Mouse (Mus musculus): ENCODE results near the gene Mark2.

- TF ChIP-seq CTCF (IDR thresholded peaks at IDR 0.05; ENCODE audit: insufficient read depth, low read depth, low read length) (no peak), POLR2A (IDR thresholded peaks at IDR 0.05; ENCODE audit: insufficient read depth, low read depth, low read length) (no peak)
These were observed 37.9 kb downstream of the Mark2 start for GRCm38 (mm10) chr19:7303796-7304195.

All from olfactory bulb, adult 2 months (tissue).